Mouse (Mus musculus) cerebellum, postnatal 4 days (tissue): ENCODE results near the gene Fam207a.
A peak's percentile ranks its signal among the peaks of the same experiment; 100 is the strongest.

Source experiments
- DNase-seq, 2 experiments: peaks; one replicate each; pipeline ENCODE4 v3.0.0; 2022; ENCODE audit warnings: low spot score in 2 of 2, mixed read lengths in 1 of 2

The Fam207a gene

GRCm38 (mm10) chr10:77502967-77503922 lies 12.3 kb downstream of the Fam207a start:
- no peak for DNase-seq

- DNase-seq = no peak
Measured at GRCm38 (mm10) chr10:77500636-77501035, 14.9 kb downstream of the Fam207a start.

GRCm38 (mm10) chr10:77498254-77498653 lies 17.3 kb downstream of the Fam207a start:
- no peak for DNase-seq

GRCm38 (mm10) chr10:77497185-77497584 lies 18.4 kb downstream of the Fam207a start:
- no peak for DNase-seq

- DNase-seq = no peak
Measured at GRCm38 (mm10) chr10:77492885-77493284, 22.7 kb downstream of the Fam207a start.

- DNase-seq = no peak
Measured at GRCm38 (mm10) chr10:77491585-77491984, 24.0 kb downstream of the Fam207a start.

GRCm38 (mm10) chr10:77488168-77488567 lies 27.4 kb downstream of the Fam207a start:
- DNase-seq = no peak

- DNase-seq = no peak
Measured at GRCm38 (mm10) chr10:77485786-77486185, 29.8 kb downstream of the Fam207a start.

GRCm38 (mm10) chr10:77484205-77484935 lies 31.2 kb downstream of the Fam207a start:
- no peak for DNase-seq

- DNase-seq = no peak
Measured at GRCm38 (mm10) chr10:77481814-77482213, 33.8 kb downstream of the Fam207a start.

GRCm38 (mm10) chr10:77479972-77480371 lies 35.6 kb downstream of the Fam207a start:
- no peak for DNase-seq

- no peak for DNase-seq
Measured at GRCm38 (mm10) chr10:77476907-77477306, 38.7 kb downstream of the Fam207a start.

GRCm38 (mm10) chr10:77472188-77472587 lies 43.4 kb downstream of the Fam207a start:
- no peak for DNase-seq

GRCm38 (mm10) chr10:77471512-77471911 lies 44.1 kb downstream of the Fam207a start:
- DNase-seq = no peak

- DNase-seq = no peak
Measured at GRCm38 (mm10) chr10:77470763-77471162, 44.8 kb downstream of the Fam207a start.

GRCm38 (mm10) chr10:77468675-77469074 lies 46.9 kb downstream of the Fam207a start:
- no peak for DNase-seq

- DNase-seq = no peak
Measured at GRCm38 (mm10) chr10:77467407-77467806, 48.2 kb downstream of the Fam207a start.

- no peak for DNase-seq
Measured at GRCm38 (mm10) chr10:77465902-77466301, 49.7 kb downstream of the Fam207a start.

GRCm38 (mm10) chr10:77464181-77464936 lies 51.2 kb downstream of the Fam207a start:
- peak in 1 of 2 experiments; percentile 81 for DNase-seq

- no peak for DNase-seq
Measured at GRCm38 (mm10) chr10:77461161-77461560, 54.4 kb downstream of the Fam207a start.

GRCm38 (mm10) chr10:77457701-77458100 lies 57.9 kb downstream of the Fam207a start:
- DNase-seq = no peak

GRCm38 (mm10) chr10:77456507-77456906 lies 59.1 kb downstream of the Fam207a start:
- no peak for DNase-seq
